Mouse (Mus musculus) spleen, adult 2 months (tissue): ENCODE results near the gene Rhno1.

Source experiments
- CTCF ChIP-seq: fragments of 200-500 bp; IDR thresholded peaks from 2 replicates; pipeline ENCODE4 v1.5.1; 2011; ENCODE audit warnings: mild to moderate bottlenecking, inconsistent platforms; ENCODE audit not compliant: insufficient read depth, insufficient read length, insufficient replicate concordance; ENCODE audit errors: extremely low read depth
- POLR2A ChIP-seq: fragments of 200-500 bp; IDR thresholded peaks from 2 replicates; pipeline ENCODE4 v1.6.1; 2011; ENCODE audit warnings: low read depth, low read length, inconsistent platforms

- no peak for TF ChIP-seq CTCF
- no peak for TF ChIP-seq POLR2A
These were observed 12.5 kb upstream of the Rhno1 start, which contains the start of the genes Tex52 and Gm44596 for GRCm38 (mm10) chr6:128375192-128375591.
